Mouse (Mus musculus): ENCODE measurements around the gene Nde1. TPM values are rescaled to one million over a fixed set of nuclear protein-coding genes. Genes with fewer than 3 reads are reported as not detected.

The Nde1 gene
- total RNA-seq, 2 experiments from 2014 or later = 16.2 to 17.5 TPM

Small RNAs within 50 kb of the gene (microRNA-seq; reads per million reads assigned to microRNA genes)
- gene Gm27671 (0 to 0.50 reads per million in 2 experiments), gene Mir484 (1,947 to 2,546 reads per million in 2 experiments)

Other genes starting within 250 kb of the Nde1 start
- 100 to 1,000 TPM; 262 to 285 TPM for gene 2900011O08Rik, start 176.7 kb upstream of the Nde1 start, total RNA-seq (2021)
- 1 to 10 TPM; 1.0 to 1.7 TPM for gene Ifitm7, start 176.4 kb upstream of the Nde1 start, total RNA-seq (2021)
- gene Marf1, start 76 bp downstream of the Nde1 start, total RNA-seq (2021) = 100 to 1,000 TPM; 128 to 135 TPM
- 1 to 10 TPM; 3.6 to 4.4 TPM for gene Myh11, start 128.1 kb downstream of the Nde1 start, total RNA-seq (2021)
- gene Fopnl, start 154.1 kb downstream of the Nde1 start, total RNA-seq (2021) = 10 to 100 TPM; 49.1 to 52.6 TPM
- 10 to 100 TPM; 16.7 to 17.6 TPM for gene Abcc1, start 198.3 kb downstream of the Nde1 start, total RNA-seq (2021)